Mouse (Mus musculus): ENCODE data around the gene Vps13c.

The Vps13c gene

DNA sequence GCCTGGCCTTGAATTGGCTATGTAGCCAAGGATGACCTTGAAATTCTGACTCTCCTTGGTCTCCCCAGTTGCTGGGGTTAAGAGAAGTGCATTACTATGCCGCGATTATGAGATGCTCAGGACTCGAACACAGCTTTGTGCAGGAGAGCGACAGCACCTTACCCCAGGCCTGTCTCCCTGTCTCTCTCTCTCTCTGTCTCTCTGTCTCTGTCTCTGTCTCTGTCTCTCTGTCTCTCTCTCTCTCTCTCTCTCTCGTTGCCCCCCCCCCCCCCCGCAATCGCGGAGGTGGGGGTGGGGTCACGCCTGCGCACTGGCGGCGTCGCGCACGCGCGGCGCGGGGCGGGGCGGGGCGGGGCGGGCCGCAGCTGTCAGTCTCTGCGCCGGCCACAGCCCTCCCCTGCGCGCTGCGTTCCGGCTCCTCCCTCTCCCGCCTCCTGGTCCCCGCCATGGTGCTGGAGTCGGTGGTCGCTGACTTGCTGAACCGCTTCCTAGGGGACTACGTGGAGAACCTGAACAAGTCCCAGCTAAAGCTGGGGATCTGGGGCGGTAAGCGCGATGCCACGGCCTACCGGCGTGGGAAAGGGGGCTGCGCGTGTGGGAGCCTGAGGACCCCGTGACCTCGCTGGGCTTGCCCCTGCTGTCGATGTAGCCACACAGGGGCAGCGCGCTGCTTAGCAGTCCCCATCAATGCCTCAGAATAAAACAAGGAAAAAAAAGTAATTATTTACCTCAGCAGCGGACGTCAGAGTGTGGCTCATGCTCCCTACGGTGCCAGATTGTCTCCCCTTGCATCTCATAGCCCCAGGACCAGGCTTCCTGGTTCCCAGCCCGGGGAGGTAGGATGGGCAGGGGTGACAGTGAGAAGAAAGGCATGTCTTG lies at the start of gene Vps13c:
Gene Vps13c, plus strand, starts transcription at position 416 of the 879 bp plus-strand sequence.
- peak; percentile 81 for DNase-seq (ENCODE audit: low spot score)

DNA sequence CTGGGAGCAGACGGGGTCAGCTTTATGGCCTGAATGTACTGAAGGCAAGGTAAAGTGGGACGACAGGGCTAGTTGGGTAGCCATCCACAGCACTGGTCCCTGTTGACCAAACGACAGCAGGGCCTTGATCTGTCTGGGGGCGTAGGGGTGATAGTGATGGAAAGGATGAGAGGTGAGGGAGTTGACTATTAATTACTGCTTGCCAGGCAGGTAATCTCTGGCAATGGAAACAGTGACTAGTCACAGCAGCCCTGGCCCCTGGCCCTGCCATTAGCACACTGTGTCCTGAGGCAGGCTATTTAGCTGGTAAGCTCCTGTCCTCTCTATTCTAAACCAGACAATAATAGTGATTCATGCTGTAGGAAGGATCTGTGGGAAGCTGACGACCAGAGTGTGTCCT lies 47.8 kb upstream of the Vps13c start:
- no peak for DNase-seq (ENCODE audit: low spot score)

DNA sequence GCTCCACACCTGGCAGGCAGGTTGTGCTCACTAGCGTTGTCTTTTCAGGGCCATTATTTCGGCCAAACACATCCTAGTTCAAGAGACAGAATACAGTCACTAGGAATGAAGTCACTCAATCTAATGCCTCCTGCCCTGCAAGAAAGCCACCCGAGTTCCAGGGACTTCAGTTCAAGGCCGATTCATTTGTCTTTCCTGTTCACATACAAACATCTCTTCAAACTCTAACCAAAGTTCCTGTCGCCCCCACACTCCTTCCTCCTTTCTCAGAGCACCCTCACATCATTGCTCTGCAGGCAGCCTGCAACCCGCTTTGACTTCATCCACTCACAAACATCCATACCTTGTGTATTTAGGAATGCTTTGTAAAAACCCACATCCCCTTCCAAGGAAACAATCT lies 46.7 kb upstream of the Vps13c start:
- DNase-seq (ENCODE audit: low spot score) = no peak

DNA sequence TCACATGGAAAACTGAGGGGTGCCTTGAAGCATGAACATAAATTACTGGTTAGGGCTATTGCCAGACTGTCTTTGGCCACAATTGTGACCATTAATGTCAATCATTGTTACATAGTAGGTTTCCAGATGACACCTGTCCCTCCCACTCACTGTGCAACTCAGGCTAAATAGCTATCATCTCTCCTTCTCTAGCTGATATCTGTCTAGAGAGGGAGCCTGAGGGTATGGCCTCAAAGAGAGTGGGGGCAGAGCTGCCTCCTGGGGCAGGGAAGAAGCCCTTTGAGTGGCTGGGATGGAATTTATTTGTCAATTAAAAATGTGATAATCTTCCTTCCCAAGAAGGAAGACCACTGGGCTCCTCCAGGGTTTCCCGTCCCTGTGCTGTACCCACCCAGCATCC lies 46.0 kb upstream of the Vps13c start:
- DNase-seq (ENCODE audit: low spot score) = no peak

GRCm38 (mm10) chr9:67794668-67795067 lies 45.5 kb upstream of the Vps13c start:
- no peak for DNase-seq (ENCODE audit: low spot score)

DNA sequence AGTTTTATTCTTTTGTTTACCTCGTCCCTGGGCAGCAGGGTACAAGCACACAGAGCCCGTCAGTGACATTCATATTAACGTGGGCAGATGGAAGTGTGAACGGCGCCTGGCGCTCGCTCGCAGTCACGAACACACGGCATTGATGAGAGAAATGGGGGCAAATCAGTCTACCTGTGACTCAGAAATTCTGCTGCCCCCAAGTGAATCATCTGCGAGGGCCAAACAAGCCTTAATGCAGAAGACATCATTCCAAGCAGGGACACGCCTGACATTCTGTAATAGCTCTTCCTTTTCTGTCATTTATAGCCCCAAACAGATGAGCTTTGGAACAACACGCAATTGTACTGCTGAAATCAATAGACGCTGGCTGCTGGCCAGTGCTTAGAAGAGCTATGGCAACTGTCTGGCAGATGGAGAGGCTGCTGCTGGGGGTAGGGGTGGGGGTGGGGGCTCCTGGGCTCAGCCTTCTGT lies 45.0 kb upstream of the Vps13c start:
- peak; percentile 69 for DNase-seq (ENCODE audit: low spot score)

DNA sequence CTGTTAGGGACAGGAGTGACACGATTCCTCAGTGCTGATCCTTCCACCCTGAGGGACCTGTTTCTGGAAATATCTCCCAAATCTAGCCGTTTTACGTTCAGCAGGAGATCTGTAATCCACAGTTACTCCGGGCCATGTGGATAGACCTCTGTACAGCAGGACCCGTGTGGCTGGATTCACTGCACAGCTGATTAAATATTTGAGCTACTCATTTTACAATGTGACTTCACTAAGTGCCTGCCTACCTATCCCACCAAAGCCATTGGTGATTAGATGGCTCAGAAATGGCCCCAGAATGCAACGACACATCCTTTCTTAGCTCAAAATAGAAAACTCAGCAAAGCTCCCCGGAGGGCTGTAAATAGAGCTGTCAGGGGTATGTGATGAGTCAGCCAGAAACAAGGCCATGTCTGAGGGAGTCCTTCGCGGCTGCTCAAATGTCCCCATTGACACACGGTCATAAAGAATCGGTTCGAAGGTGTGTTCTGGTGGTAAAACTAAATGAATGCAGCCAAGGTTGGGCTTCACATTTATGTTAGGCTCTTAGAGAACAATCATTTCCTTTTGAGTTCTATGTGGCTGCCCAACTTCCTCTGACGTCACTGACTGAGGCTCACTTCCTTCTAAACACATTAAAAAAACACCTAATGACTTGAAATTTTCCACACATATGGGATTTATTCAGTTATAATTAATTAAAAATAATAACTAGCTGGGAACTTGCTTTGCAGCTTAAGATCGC lies 40.9 kb upstream of the Vps13c start:
- peak; percentile 24 for DNase-seq (ENCODE audit: low spot score)

DNA sequence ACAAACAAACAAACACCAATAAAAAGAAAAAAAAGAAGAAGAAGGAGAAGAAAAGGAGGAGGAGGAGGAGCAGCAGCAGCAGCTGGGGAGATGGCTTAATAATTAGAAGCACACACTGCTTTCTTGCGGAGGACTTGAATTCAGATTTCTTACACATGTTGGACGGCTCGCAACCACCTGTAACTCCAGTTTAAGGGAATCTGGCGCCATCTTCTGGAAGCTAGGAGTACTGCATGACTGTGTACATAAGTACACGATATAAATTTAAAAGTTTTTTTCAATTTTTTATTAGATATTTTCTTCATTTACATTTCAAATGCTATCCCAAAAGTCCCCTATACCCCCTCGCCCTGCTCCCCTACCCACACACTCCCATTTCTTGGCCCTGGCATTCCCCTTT lies 38.0 kb upstream of the Vps13c start:
- peak; percentile 66 for DNase-seq (ENCODE audit: low spot score)

- no peak for DNase-seq (ENCODE audit: low spot score)
These were observed 33.2 kb upstream of the Vps13c start for GRCm38 (mm10) chr9:67807000-67807399.

GRCm38 (mm10) chr9:67810527-67810926 lies 29.7 kb upstream of the Vps13c start:
- DNase-seq (ENCODE audit: low spot score) = no peak

GRCm38 (mm10) chr9:67811116-67811515 lies 29.1 kb upstream of the Vps13c start:
- no peak for DNase-seq (ENCODE audit: low spot score)

DNA sequence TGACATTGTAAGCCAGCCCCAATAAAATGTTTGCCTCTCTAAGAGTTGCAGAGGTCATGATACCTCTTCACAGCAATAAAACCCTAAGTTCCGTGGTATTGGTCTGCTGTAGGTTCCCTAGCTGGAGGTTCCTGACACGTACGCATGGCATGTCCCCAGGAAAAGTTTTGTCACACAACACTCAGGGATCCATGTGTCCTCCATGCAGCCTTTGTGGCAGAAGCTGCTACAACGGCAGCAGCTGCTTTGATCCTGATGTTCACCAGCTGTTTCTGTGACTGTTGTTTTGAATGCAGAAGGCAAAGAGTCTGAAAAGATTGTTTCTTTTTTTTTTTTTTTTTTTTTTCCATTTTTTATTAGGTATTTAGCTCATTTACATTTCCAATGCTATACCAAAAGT lies 27.0 kb upstream of the Vps13c start:
- DNase-seq (ENCODE audit: low spot score) = no peak

- peak; percentile 26 for DNase-seq (ENCODE audit: low spot score)
These were observed 26.4 kb upstream of the Vps13c start for GRCm38 (mm10) chr9:67813665-67814337.

DNA sequence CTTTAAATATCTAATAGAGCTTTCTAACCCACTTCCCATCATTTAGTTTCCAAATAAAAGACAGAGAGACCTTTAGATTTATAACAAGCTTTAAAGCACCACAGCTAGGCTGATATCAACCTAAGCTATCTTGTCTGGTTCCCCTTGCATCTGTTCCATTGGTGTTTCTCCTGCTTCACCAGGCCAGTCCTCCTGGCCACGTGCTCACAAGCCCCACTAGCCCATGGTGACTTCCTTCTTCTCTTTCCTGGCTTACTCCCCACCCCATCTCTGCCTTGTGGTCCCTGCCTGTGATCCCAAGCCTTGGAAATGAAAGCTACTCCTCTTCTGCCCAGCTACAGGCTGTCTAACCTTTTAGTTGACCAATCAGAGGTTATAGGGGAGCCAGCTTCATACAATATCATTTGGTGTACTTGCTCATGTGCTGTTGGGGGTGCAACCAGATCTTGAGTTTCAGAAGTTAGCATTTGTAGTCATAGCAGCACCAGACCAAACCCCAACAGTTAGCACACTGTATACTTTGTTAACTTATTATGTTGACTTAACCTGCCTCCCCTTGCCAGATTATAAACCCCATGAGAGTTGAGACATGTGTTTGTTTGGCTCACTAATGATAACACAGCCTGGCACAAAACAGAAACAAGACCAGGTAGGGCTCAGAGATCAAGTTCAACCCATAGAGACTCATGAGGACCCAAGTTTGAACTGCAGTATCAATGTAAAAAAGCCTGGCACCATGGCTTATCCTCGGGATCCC lies 23.8 kb upstream of the Vps13c start:
- no peak for DNase-seq (ENCODE audit: low spot score)

DNA sequence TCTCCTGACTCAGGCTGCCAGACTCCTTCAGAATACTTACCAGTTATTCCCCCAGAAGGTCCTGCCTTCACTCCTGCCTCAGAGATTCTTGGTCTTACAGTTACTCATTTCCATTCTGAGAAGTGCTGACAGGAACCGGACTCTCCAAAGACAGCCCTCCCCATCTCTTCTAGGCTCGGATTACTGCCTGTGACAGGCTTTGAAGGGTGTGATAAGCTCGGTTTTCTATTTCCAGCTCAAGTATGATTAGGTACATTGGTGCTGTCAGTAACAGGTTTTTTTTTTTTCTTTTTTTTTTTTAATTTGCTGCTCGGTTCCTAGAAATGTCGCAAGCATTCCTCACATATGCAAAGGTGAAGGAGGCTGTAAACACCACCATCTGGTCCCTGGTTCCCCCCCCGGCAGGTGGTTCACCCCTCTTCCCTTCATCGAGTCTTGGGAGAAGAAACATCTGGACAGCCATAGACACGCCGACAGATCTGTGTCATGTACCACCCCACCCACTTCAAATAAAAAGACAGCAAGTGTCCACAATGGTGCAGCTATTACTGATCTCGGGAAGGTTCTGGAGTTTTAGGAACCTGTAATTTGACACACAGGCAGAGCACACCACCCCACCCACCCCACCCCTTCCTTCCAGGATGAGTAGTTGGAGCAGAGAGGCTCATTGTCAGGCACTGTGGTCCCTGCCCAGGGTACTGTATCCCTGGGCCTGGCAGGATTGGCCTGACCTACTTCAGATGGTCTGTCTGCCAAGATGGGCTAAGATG lies 22.1 kb upstream of the Vps13c start:
- no peak for DNase-seq (ENCODE audit: low spot score)

DNA sequence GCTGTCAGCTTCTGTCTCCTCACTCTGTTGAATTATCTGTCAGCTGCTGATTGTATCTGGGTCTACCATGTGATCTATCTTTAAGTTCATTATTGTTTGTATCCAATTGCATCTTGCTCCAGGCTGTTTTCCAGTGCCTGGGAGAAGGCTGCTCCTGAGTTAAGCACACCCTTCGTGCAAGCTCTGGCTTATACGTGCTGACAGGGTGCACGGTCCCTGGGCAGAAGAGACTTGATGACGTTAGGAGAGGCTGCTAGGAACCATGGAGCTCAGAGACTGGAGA lies 21.6 kb upstream of the Vps13c start:
- peak; percentile 70 for DNase-seq (ENCODE audit: low spot score)

- DNase-seq (ENCODE audit: low spot score) = no peak
These were observed 17.1 kb upstream of the Vps13c start for GRCm38 (mm10) chr9:67823131-67823530.

GRCm38 (mm10) chr9:67825527-67825926 lies 14.7 kb upstream of the Vps13c start:
- DNase-seq (ENCODE audit: low spot score) = no peak

GRCm38 (mm10) chr9:67828182-67828581 lies 12.0 kb upstream of the Vps13c start:
- DNase-seq (ENCODE audit: low spot score) = peak; percentile 75

DNA sequence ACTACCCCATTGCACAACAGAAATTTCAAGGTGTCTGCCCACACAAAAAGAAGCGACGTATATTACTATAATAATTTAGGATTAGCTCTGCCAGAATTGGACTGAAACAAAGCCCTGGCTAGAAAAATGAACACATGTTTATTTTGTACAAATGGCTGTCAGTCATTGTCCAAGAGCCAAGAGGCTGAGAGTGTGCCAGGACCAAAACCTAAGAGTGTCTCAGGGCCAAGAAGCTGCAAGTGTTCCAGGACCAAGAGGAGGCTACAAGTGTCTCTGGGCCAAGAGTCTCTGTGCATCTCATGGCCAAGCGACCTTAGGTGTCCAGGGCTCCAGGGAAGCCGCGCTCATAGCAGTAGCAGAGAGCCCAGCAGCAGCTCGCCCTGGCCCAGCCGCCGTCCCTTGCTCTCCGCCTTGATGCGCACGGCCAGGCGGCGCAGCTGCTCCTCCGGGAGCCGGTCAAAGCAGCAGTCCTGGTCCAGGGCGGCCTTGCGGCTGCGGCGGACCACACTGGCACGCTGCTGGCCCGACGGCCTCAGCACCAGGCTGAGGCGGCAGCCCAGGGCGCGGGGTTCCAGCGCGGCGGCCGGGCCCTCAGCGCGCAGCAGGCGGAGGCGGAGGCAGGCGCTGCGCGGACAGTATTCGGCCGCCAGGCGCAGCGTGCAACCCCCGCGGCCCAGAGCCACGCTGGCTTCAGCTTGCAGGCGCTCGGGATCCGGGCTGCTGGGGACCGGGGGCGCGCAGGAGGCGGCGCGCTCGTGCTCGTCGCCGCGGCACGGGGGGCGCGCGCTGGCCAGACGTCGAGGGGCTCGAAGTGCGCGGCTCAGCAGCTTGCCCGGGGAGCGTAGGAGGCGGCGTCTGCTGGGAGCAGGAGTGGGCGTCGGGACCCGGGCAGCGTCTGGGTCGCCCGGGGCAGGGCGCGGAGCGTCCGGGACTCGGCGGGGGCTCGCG lies 9.5 kb upstream of the Vps13c start:
- peak; percentile 49 for DNase-seq (ENCODE audit: low spot score)

Data from MN1 (cell line).